Mouse (Mus musculus) T-cell, adult 2 months (primary cell): Measurements from ENCODE around the gene Rnf208.
"Not testable (repeated sequence)": the region's sequence is repeated elsewhere in the genome, so short reads cannot be mapped to it uniquely, and the experiment has no call there.

Experiments
- DNase-seq: peaks from one replicate; pipeline ENCODE4 v3.0.0; 2022; ENCODE audit warnings: low spot score

Rnf208 gene

DNA sequence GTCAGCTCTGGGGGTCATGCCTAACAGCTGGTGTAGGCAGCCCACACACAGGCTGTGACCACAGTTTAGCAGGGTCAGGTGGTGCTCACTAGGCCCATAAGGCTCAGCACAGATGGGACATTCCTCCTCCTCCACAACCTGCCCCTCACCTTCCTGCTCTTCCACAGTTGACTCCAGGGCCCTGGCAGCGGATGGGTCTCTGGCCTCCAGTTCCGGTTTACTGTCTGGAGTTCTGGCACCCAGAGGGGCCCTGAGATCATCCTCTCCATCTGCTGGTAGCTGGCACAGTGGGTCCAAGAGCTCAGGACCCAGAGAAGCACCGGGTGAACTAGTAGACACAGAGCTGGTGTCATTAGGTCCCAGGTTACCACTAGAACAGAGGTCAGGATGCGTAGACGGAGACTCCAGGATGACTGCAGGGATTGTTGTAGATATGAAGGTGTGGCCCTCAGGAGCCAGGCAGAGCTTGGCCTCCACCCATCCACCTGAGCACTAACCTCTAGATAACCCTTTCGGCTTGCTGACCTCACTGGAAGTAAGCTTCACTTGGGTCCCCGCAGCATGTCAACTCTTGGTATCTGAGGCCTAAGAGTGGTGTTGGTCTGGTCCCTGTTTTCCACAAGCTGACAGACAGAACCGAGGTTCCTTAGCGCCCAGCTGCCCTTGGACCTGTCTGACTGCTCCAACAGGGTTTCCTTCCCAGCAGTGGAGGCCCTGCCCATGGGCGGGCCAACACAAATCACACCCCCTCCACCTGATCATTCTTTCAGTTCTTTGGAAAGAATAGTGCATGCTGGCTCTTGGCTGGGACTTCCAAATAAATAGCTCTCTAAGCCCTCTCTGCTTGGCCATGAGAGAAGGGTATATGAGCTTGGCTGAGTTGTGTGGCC, 4.4 kb downstream of the Rnf208 start, which contains the start of gene AL732309.1:
AL732309.1 (minus strand) TSS at position 681 of the 890 bp plus-strand sequence.
- DNase-seq: no peak

DNA sequence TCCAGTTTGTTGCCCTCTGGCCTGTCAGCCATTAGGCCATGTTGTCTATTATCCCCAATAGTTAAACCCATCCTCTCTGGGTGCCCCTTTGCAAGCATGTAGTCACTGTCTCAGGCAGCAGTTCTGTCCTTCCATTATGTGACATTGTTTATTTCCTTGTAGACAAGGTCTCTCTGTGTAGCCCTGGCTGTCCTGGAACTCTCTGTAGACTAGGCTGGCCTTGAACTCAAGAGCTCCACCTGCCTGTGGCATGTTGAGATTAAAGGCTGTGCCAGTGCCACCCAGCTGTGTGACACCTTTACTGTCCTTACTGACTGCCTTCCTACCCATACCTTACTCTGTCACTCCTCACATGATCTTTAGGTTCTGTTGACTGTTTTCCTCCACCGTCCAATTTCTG, 10.3 kb downstream of the Rnf208 start:
- peak; percentile 33 for DNase-seq

DNA sequence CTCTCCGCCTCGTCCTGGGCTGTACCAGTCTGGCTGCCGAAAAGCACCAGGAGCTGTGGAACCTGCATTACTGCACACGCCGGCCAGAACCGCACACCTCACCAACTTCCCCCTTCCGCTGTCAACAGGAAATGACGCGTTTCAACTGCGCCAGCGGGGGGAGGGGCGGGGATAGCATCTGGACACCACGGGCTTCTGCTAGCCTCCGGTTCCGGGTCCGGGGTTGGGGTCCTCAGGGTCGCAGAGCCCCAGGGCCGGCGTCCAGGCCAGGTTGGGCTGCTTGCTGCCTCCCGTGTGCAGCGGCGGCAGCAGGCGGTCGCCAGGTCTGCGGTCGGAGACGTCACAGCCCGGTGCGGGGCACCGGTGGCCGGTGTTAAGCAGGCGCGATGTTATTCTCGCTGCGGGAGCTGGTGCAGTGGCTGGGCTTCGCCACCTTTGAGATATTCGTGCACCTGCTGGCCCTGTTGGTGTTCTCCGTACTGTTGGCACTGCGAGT, 13.3 kb downstream of the Rnf208 start, which contains the start of gene Tmem203:
Tmem203 (plus strand) TSS at position 156 of the 496 bp plus-strand sequence.
- peak; percentile 90 for DNase-seq

DNA sequence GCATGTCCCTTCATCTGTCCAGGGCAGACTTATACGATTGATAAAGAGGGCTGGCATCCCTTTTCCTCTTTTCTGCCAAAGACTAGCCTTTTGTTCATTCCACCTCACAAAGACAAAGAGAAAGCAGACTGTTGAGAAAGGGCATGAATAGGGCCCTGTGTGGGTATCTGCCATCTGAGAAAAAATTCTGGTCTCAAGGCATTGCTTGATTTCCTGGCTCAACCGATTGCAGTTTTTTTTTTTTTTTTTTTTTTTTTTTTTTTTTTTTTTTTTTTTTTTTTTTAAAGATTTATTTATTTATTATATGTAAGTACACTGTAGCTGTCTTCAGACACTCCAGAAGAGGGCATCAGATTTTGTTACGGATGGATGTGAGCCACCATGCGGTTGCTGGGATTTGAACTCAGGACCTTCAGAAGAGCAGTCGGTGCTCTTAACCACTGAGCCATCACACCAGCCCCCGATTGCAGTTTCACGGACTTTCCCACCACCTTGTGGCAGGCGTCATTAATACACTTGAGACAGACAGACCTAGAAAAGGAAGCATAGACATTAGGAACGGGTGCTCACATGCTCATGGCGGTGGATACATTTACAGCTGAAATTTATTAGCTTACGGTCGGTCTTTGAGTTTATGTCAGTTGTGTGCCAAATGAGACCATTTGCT, 14.5 kb downstream of the Rnf208 start:
- DNase-seq: peak; percentile 73

DNA sequence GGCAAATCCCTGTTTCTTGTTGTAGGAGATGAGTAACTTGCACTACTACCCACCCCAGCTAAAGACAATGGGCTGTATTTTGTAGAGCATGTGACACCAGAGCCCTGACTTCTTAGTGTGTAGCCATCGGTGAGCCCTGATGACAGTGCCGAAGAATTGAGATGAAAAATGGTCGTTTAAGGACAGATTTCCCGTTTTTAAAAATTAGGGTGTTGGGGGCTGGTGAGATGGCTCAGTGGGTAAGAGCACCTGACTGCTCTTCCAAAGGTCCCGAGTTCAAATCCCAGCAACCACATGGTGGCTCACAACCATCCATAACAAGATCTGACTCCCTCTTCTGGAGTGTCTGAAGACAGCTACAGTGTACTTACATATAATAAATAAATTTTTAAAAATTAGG, 15.2 kb downstream of the Rnf208 start:
- DNase-seq: not testable (repeated sequence)

DNA sequence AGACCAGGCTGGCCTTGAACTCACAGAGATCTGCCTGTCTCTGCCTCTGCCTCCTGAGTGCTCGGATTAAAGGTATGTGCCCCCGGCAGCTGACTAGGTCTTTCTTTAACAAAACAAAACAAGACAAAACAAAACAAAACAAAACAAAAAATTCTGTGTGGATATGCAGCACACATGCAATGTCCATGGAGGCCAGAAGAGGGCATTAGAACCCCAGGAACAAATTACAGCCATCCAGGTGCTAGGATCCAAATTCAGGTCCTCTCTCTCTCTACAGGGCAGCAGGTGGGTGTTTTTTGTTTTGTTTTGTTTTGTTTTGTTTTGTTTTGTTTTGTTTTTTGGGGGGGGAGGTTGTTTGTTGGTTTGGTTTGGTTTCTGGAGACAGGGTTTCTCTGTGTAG, 16.8 kb downstream of the Rnf208 start:
- peak; percentile 20 for DNase-seq

DNA sequence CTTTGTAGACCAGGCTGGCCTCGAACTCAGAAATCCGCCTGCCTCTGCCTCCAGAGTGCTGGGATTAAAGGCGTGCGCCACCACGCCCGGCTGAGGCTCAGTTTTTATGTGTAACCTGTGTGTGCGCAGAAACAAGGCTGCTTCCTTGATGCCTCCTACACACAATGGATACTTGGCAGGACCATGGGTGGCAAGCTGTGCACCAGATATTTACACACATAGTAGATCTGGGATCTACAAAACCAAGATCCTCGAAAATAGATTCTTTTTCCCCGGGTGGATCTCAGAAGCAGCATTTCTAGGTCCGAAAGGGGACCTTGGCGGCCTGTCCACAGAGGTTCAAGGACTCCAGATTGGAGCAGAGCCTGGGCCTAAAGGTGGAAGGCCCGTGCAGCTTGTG, 19.8 kb downstream of the Rnf208 start:
- DNase-seq: no peak

DNA sequence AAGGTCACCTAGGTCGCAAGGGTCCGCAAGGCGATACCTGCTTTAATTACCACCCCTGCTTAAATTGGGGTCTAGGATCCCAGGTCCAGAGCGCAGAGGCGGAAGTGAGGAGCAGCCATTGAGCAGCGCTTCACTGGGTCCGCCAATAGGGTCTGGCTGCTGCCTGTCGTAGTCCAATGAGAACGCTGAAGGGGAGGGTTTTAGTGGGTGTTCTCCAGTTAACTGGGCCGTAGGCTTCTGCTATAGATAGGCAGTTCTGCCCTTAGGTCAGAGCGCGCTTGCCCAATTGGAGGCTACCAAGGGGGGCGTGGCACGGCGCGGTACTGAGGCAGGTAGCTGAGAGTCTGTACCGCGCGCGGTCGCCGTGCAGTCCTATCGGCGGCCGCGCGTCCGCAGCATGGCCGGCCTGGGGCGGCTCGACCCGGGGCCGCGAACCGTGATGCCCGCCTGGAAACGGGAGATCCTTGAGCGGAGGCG, 20.3 kb downstream of the Rnf208 start, which contains the start of gene Tprn:
Tprn (plus strand) TSS at position 328 of the 477 bp plus-strand sequence.
- peak; percentile 93 for DNase-seq

DNA sequence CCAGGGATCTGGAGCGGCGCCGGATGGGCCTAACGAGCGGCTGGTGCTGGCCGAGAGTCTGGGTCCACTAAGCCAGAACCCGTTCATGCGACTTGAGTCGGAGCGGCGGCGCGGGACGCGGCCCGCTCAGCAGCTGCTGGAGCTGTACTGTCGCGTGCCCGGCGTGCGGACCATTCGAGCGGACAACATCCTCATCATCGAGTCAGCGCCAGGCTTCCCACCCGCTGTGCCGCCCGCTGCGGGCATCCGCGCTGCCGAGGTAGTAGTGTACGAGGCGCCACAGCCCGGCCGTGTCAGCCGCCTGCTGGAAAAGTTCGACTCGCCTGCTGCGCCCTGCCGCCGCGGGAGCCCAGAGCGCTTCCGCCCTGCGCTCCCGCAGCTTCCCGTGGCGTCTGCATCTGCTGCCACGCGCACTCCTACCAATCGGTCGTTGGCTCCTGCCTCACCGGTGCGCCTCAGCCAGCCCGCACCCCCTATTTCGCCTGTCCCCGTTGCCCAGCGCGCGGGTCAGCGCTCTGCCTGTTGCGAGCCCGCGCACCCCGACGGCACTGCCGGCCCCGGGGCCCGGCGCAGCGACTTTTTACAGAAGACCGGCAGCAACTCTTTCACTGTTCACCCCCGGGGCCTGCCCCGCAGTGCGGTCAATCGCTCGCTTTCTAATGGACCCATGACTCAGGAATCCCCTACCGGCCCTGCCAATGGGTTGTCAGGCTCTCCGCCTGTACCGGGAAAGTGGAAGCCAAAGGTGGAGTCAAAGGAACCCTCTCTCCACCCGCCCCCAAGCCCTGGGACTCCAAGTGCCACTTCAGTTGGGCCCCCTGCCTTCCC, 21.0 kb downstream of the Rnf208 start:
- peak; percentile 72 for DNase-seq

DNA sequence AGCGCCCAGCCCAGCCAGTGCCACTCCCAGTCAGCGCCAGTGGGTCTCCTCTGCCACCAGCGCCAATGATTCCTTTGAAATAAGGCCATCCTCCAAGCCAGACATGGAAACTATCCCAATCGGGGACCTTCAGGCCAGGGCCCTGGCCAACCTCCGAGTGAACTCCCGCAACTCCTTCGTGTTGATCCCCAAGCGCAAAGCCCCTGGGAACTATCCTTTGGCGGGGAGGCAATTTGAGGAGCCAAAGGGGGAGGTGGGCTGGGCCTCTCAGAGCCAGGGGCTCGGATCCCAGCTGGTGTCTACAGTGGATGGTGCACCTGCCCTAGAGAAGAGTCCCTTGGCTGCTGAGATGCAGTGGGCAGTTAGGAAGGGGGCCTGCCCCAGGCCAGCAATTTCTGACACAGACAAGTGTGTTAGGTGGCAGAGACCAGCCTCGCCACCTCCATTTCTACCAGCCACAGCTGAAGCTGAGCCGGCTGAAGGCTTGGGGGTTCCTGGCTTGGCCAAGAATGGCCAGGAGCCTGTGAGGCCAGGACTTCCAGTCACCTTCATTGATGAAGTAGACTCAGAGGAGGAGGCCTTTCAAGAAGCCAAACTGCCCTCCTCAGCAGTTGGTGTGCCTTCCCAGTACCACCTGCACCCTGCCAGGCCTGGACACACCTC, 21.7 kb downstream of the Rnf208 start:
- no peak for DNase-seq

DNA sequence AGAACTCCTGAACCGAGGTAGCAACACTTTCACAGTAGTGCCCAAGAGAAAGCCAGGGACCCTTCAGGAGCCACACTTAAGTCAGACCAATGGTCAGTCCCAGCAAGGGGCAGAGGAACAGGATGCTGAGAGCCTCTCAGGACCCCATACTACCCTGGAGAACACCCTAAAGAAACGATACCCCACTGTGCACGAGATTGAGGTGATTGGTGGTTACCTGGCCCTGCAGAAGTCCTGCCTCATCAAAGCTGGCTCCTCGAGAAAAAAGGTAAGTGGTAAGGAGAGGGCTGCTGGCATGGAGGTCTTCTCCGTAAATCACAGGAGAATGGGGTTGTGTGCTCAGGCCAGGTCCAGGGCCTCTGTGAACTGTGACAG, 22.2 kb downstream of the Rnf208 start:
- DNase-seq: no peak

DNA sequence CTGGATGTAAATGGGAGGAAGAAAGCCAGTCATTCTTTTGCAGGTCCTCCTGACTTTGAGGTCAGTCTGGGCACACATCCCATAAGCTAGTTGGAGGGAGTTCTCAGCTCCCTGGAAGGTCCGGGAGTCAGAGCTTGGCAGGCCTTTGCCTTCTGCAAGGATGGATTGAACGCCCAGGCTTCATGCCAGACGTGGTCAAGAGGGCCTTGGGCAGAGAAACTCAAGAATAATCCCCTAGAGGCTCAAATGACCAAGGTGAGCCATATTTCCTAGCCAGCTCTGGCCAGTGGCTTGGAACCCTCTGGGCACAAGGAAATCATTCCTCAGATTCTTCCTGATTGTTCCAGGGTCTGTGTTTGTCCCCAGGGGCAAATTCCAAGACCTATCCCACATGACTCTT, 22.8 kb downstream of the Rnf208 start:
- no peak for DNase-seq

DNA sequence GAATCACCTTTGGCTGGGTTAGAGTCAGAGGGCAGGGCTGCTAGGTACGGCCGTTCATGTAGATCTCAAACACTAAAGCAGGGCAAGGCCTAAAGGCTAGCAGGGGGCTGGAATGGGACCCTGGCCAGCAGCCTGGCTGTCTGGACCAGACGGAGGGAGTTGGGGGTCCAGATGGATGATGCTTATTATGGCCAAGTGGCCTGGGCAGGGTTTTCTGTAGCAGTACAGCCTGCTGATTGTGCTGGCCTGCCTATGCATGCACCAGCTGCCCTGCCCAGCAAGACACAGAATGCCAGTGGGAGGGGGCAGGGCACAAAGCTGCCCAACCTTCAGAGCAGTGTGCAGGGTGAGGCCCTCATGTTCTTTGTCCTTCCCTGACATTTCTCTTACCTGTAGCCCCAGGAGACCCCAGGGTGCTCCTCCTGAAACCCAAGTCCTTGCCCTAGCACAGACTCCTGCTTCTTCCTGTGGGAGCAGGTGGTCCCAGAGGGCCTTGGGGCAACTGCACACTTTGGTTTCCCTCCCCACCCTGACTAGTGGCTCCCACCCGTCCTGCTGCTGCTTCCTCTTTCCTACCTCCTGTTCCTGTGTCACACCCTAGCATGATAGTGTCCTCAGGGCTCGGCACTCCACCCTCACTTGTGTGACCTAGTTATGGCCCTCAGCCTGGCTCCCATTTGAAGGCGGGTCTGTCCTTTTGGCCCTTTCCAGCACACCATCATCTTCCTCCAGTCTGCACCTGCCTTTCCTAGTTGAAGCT, 24.0 kb downstream of the Rnf208 start:
- no peak for DNase-seq

DNA sequence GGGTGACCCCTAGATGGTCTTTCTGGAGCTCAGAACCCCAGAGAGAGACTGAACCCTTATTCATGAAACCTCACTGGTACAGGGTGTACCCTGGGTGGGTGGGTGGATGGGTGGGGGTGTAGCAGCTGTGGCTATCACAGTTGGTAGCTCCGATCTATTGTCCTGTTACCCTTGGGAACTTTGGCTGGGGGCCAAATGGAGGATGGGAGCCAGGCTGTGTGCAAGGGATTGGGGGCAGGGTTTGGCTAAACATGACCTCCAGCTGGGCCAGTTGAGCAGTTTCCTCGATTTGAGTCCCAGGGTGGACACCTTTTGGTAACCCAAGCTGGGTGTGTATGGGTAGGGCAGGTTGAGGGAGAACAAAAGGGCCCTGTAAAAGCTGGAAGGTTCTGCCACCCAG, 24.7 kb downstream of the Rnf208 start:
- DNase-seq: no peak

DNA sequence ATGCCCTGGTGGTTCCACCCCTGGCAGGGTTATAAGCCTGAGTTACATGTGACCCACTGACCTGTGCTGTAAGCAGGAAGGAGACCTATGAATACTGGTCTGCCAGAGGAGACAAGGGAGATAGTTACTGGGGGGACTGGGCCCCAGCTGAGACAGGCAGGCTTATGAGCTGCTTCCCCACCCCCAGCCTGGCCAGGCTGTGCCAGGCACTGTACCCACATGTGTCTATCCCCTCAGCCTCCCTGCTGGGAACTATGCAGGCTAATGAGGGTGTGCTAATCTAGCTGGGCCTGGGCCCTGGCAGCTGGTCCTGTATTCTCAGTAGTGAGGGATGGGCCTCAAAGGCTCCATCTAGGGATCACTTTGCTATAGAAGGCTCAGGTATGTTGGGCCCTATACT, 25.2 kb downstream of the Rnf208 start:
- DNase-seq: no peak

DNA sequence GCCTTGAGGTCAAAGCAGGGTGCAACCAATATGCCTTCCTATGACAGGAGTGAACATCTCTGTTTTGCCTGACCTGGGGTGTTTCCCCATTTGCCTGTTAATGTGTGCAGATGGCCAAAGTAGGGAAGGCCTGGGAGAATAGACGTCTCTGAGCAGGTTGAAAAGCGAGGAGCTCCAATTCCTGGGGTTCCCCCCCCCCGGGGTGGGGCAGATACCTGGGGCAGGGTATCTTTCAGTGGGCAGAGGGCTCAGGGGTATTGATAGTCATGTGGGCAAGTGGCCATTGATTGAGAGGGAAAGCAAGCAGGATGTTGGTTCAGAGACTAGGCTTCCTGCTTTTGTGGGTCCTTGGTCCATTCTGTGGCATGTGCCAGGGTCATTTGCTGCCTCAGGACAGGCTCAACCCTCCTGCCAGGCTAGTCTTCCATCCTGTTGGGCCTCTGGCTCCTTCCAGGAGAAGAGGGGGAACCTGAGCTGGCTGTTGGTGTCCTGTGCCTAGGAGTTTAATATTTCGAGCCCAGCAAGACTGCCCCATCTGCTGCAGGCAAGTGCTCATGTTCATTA, 25.8 kb downstream of the Rnf208 start:
- no peak for DNase-seq

DNA sequence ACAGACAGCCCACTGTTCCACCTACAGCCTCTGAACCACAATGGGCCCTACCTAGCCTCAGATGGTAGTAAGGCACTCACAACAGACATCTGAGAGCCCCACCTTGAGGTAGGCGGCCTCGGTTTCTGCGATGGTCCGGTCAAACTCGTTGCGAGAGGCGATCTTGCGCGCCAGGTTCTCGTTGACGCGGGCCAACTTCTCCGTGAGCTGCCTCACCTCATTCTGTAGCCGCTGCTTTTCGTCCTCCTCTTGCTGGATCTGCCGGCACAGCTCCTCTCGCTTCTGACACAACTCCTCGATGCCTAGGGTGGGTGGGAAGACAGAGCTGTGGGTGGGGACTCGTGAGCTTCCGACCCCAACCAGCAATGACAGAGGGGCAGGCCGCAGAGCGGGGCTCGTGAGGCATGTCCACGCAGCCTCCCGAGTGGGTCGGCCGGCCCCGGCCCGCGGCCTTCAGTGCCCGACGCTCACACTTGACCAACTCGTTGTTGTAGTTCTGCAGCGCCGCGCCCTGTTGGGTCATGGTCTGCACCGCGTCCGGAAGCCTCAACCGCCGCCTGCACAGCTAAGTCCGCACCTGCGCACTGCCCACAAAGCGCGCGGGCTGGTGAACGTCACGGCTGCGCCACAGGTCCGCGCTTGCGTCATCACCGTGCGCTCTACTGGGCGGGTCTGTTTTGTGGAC, 29.9 kb downstream of the Rnf208 start, which contains the start of the genes Ssna1 and Anapc2:
Ssna1 (minus strand) TSS at position 612 of the 685 bp plus-strand sequence.
Anapc2 (plus strand) TSS at position 652 of the 685 bp plus-strand sequence.
- peak; percentile 97 for DNase-seq

DNA sequence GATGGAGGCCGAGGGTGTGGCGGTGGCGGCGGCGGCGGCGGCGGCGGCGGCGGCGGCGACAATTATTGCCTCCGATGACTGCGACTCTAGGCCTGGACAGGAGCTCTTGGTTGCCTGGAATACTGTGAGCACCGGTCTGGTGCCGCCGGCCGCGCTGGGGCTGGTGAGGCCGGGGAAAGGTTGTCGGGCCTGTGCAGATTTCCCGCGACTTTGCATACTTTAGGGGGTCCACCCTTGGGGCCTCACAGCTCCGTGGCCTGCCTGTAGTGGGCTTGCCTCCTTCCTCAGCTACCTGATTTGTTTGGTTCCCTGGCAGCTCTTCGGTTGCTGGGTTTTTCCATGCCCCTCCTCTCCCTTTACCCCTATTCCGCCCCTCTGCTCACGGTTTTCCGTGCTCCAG, 30.5 kb downstream of the Rnf208 start:
- DNase-seq: no peak

DNA sequence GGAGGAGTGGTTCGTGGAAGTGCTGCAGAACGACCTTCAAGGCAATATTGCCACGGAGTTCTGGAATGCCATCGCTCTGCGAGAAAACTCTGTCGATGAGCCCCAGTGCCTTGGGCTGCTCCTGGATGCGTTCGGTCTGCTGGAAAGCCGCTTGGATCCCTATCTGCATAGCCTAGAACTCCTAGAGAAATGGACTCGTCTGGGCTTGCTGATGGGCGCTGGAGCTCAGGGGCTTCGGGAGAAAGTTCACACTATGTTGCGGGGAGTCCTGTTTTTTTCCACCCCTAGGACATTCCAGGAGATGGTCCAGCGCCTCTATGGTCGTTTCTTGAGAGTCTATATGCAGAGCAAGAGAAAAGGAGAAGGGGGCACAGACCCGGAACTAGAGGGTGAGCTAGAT, 31.0 kb downstream of the Rnf208 start:
- no peak for DNase-seq
